Mouse (Mus musculus): ENCODE measurements around the gene Adam10.

Adam10 gene

GRCm38 (mm10) chr9:70794643-70795438, 116.0 kb downstream of the Adam10 start:
- no peak for DNase-seq

- DNase-seq = no peak
Measured at GRCm38 (mm10) chr9:70795439-70795757, 116.6 kb downstream of the Adam10 start.

- DNase-seq = no peak
Measured at GRCm38 (mm10) chr9:70800588-70801315, 122.0 kb downstream of the Adam10 start.

DNA sequence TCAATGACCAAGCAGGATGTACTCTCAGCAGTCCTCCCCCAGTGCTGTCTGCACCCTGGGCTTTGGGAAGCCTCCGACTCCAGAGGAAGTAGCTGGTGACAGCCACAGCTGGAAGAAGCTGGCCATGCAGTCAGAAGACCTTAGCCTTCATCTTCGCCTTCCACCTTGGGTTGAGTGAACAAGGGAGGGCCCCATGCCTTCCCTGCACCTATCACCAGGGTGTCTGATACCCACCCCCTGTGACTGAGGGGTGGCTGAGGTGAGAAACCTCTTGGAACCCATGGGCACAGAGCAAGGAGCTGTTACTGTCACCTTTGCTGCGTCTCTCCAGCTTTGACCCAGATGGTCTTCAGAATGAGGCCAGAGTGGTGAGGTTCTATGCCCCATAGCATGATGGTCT, 123.0 kb downstream of the Adam10 start:
- DNase-seq = no peak

DNA sequence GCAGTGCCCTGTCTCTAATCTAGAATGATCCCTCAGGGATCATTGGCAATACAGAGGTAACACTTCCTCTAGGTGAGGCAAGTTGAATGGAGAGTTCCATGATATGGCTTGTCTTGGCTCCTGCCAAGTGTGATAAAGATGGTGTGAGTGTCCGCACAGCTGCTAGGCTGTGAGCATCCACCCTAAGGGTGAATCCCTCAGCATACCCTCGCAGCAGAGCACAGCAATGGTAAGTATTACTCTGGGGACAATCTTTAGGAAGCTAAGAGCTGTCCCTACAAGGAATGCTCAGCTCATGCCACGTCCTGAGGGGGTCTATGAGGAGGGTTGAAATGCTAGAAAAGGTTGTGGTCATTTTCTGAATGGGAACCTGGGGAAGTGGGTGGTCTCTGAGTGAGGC, 124.0 kb downstream of the Adam10 start:
- no peak for DNase-seq

DNA sequence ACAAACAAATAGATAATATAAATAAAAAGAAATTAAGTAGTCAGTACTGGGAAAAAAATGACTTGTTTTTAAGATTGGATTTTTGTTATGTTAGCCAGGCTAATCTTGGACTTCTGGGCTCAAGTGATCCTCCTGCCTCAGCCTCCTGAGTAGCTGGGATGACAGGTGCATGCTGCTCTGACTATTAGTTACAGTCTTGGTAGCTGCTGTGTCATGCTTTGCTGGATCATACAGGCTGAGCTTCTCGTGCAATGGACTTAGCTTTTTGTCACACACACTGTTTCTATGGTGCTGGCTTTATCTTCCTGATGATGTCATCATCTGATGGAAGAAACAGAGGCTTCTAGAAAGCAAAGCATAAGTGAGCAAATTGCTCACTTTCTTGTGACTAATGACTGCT, 127.3 kb downstream of the Adam10 start:
- DNase-seq = no peak

DNA sequence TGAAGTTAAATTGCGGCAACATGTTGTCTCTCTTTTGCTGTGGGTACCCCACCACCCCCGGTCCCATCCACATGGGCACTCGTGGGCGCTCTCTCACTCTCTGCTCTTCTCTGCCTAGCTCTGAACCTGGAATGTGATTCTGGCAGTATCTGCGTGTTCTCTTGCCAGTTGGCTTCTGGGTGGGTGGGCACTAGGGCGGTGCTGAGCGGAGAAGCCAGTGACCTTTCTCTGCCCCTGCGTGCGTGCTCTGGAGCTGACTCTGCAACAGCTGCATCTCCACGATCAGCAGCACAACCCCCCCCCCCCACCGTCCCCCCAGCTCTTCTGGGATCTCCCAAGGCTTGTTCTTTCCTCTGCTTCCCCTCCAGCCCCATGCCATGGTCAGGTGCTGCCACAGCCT, 128.9 kb downstream of the Adam10 start:
- DNase-seq = no peak

- no peak for DNase-seq
Measured at GRCm38 (mm10) chr9:70812551-70812950, 133.8 kb downstream of the Adam10 start.

GRCm38 (mm10) chr9:70816701-70817305, 138.0 kb downstream of the Adam10 start:
- no peak for DNase-seq

DNA sequence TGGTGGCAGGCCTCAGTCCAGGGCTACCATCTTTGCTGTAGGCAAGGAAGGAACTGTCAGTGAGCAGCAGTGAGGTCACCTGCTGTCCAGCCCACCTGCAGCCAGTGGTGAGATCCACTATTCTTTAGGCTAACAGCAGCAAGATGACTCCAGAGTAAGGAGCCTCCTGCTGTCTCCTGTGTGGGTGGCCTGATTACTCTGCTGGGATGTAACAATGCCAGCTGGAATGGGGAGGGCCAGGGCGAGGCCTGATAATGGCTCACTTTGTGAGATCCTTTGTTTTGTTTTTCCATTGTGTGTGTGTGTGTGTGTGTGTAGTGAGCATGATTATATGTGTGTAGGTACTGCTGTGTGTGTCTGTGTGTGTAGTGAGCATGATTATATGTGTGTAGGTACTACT, 138.6 kb downstream of the Adam10 start:
- no peak for DNase-seq

DNA sequence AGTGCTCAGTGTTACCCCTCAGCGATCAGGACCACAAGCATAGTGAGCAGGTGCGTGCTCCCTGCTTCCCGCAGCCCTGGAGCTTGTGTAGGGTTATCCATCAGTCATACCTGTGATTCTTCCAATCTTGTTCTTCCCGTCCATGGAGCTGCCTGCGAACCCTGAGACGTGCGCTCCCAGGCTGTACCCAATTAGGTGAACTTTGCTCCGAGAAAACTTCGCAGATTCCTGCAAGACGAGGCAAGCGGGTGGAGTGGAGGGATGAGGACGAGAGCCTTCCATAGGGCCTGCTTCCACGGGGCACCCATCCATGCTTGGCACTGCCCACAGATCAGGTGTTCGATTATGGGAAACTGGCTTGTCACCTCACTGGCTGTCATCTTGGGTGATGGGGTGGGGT, 139.9 kb downstream of the Adam10 start:
- no peak for DNase-seq

GRCm38 (mm10) chr9:70824103-70824502, 145.3 kb downstream of the Adam10 start:
- DNase-seq = no peak

- DNase-seq = no peak
Measured at GRCm38 (mm10) chr9:70827911-70828310, 149.1 kb downstream of the Adam10 start.

Measured in cerebellum, adult 11-12 months (tissue).